Mouse (Mus musculus) embryonic facial prominence, embryonic 14.5 days (tissue): ENCODE data around the gene Tulp2. TPM values are rescaled to one million over a fixed set of nuclear protein-coding genes. Genes with fewer than 3 reads are reported as not detected.
"Not testable (repeated sequence)": the region's sequence is repeated elsewhere in the genome, so short reads cannot be mapped to it uniquely, and the experiment has no call there.

ENCODE experiments used
- ATAC-seq: fragments of 200-750 bp; cut with Nextera tagmentation; 2 replicates; pipeline ENCODE4 v1.8.0; 2017; ENCODE audit warnings: low read depth, moderate number of reproducible peaks, moderate TSS enrichment
- DNase-seq: peaks from one replicate; pipeline ENCODE4 v3.0.0-alpha.2; 2015; ENCODE audit warnings: low spot score
- H3K27ac ChIP-seq: fragments of 300-500 bp; sonication (generic); replicated peaks from 2 replicates; pipeline ENCODE4 v1.5.1; 2014; ENCODE audit warnings: low read depth, mild to moderate bottlenecking, low read length, moderate library complexity
- H3K27me3 ChIP-seq: fragments of 300-500 bp; sonication (generic); replicated peaks from 2 replicates; pipeline ENCODE4 v1.6.1; 2014; ENCODE audit warnings: low read length; ENCODE audit not compliant: control insufficient read depth, insufficient read depth
- H3K36me3 ChIP-seq: fragments of 300-500 bp; sonication (generic); 2 replicates; pipeline ENCODE4 v1.6.1; 2014; ENCODE audit warnings: low read length, mixed read lengths; ENCODE audit not compliant: control insufficient read depth, insufficient read depth
- H3K4me1 ChIP-seq: fragments of 300-500 bp; sonication (generic); 2 replicates; pipeline ENCODE4 v1.6.1; 2014; ENCODE audit warnings: antibody characterized with exemption, low read length; ENCODE audit not compliant: control insufficient read depth, insufficient read depth
- H3K4me2 ChIP-seq: fragments of 300-500 bp; sonication (generic); 2 replicates; pipeline ENCODE4 v1.6.1; 2014; ENCODE audit warnings: low read depth, mild to moderate bottlenecking, low read length, moderate library complexity, mixed read lengths
- H3K4me3 ChIP-seq: fragments of 300-500 bp; sonication (generic); 2 replicates; pipeline ENCODE4 v1.5.1; 2014; ENCODE audit warnings: low read depth, mild to moderate bottlenecking, low read length
- H3K9ac ChIP-seq: fragments of 300-500 bp; sonication (generic); 2 replicates; pipeline ENCODE4 v1.6.1; 2014; ENCODE audit warnings: low read depth, mild to moderate bottlenecking, low read length, moderate library complexity, mixed read lengths
- H3K9me3 ChIP-seq: fragments of 300-500 bp; sonication (generic); 2 replicates; pipeline ENCODE4 v1.6.1; 2016; ENCODE audit warnings: low read length; ENCODE audit not compliant: control insufficient read depth
- WGBS: fragments of 180-500 bp; shearing (Covaris S2); extraction: QIAGEN DNeasy Blood & Tissue Kit; methylation state at CpG from one replicate; pipeline ENCODE4 v1.1.7; 2014; 5-methylcytosine and 5-hydroxymethylcytosine counted together
- polyA plus RNA-seq: library from polyadenylated mRNA; unstranded; fragments of >200 nt; fragmentation: Nextera tagmentation; extraction: Ambion mirVana; gene quantifications from 2 replicates; pipeline ENCODE4 v1.2.1, GENCODE M21; 2014

Gene Tulp2
- polyA plus RNA-seq, 1 experiment from 2014 or later: 1.2 TPM

GRCm38 (mm10) chr7:45462868-45463267 is 18.8 kb upstream of the Tulp2 start:
- not testable (repeated sequence) for H3K9ac ChIP-seq, ATAC-seq, H3K27me3 ChIP-seq, H3K4me2 ChIP-seq, DNase-seq, H3K27ac ChIP-seq, H3K4me3 ChIP-seq, H3K9me3 ChIP-seq
- 80% methylated on average over 4 of the region's 4 CpGs for WGBS
- Histone ChIP-seq H3K36me3 (peaks cover 50% of the 10 kb centered on the region), H3K4me1 (peaks cover 26% of the 10 kb centered on the region)

GRCm38 (mm10) chr7:45463987-45464778 is 17.5 kb upstream of the Tulp2 start:
- ATAC-seq (no peak), DNase-seq (no peak)
- WGBS: 92% methylated on average over 7 of the region's 7 CpGs
- Histone ChIP-seq H3K27me3 (no peaks in the 10 kb centered on the region), H3K4me2 (no peak overlapping the region), H3K4me1 (peaks cover 22% of the 10 kb centered on the region), H3K27ac (no peak overlapping the region), H3K4me3 (no peak overlapping the region), H3K9ac (no peak overlapping the region), H3K36me3 (peaks cover 42% of the 10 kb centered on the region), H3K9me3 (no peaks in the 10 kb centered on the region)

- 94% methylated on average over 12 of the region's 12 CpGs for WGBS
- ATAC-seq (no peak), DNase-seq (no peak)
- H3K4me1 ChIP-seq: peaks cover 22% of the 10 kb centered on the region
- H3K9me3 ChIP-seq: no peaks in the 10 kb centered on the region
- 0 out of 2 replicates have a peak overlapping the region, but pooled peaks have one; percentile 90 for H3K4me3 ChIP-seq
- peaks cover 42% of the 10 kb centered on the region for H3K36me3 ChIP-seq
- no peak overlapping the region for H3K27ac ChIP-seq
- no peak overlapping the region for H3K9ac ChIP-seq
- 0 out of 2 replicates have a peak overlapping the region, but pooled peaks have one; percentile 78 for H3K4me2 ChIP-seq
- H3K27me3 ChIP-seq: no peaks in the 10 kb centered on the region
Measured at GRCm38 (mm10) chr7:45465112-45465511, 16.6 kb upstream of the Tulp2 start.

DNA sequence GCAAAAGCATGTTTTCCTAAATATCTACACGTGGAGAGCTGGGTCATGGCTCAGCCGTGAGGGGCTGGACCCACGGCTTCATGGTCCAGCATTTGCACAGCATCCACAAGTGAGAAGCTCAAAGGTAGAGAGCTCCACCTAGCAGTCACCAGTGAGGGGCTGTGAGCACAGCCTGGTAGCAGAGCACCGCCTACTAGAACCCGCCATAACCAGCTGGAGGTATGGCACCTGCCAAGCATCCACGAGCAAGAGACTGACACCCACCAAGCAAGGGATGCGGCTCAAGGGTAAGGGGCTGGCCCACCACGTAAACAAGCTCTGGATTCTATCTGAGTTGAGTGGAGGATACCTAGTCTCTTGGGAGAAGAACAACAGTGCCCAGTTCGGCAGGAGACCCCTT is 16.1 kb upstream of the Tulp2 start:
- Histone ChIP-seq H3K4me1 (peaks cover 17% of the 10 kb centered on the region), H3K9me3 (no peaks in the 10 kb centered on the region), H3K27me3 (no peaks in the 10 kb centered on the region), H3K27ac (no peak overlapping the region), H3K4me2 (peak overlapping the region; percentile 78), H3K9ac (peak overlapping the region; percentile 88), H3K4me3 (peak overlapping the region; percentile 90), H3K36me3 (peaks cover 42% of the 10 kb centered on the region)
- ATAC-seq (no peak), DNase-seq (no peak)
- 83% methylated on average over 9 of the region's 9 CpGs for WGBS

- Histone ChIP-seq H3K36me3 (peaks cover 37% of the 10 kb centered on the region), H3K27ac (no peak within 1 kb of the TSS), H3K4me1 (peaks cover 11% of the 10 kb centered on the region), H3K9ac (peak within 1 kb of the TSS; percentile 88), H3K4me2 (peak within 1 kb of the TSS; percentile 78), H3K4me3 (peak within 1 kb of the TSS; percentile 90), H3K9me3 (no peaks in the 10 kb centered on the region), H3K27me3 (no peaks in the 10 kb centered on the region)
- DNase-seq (peak; percentile 99), ATAC-seq (peak; percentile 72)
- WGBS: 2% methylated on average over 20 of the region's 58 CpGs
Measured at GRCm38 (mm10) chr7:45466283-45467089, 15.2 kb upstream of the Tulp2 start, which contains the start of gene Bax. Gene Bax, minus strand, starts transcription at chr7:45466898.

GRCm38 (mm10) chr7:45467090-45467670 is 14.5 kb upstream of the Tulp2 start:
- Histone ChIP-seq H3K27ac (no peak overlapping the region), H3K9ac (peak overlapping the region; percentile 88), H3K27me3 (no peaks in the 10 kb centered on the region), H3K36me3 (peaks cover 30% of the 10 kb centered on the region), H3K4me2 (peak overlapping the region; percentile 78), H3K4me3 (peak overlapping the region; percentile 90), H3K4me1 (peaks cover 7% of the 10 kb centered on the region), H3K9me3 (no peaks in the 10 kb centered on the region)
- DNase-seq: peak; percentile 68
- WGBS: 32% methylated on average over 7 of the region's 7 CpGs
- ATAC-seq: peak; percentile 23; the same call in 1 of the 2 replicates

GRCm38 (mm10) chr7:45470869-45471268 is 10.8 kb upstream of the Tulp2 start:
- Histone ChIP-seq H3K4me2 (no peak overlapping the region), H3K4me1 (peaks cover 2% of the 10 kb centered on the region), H3K27me3 (no peaks in the 10 kb centered on the region), H3K9ac (no peak overlapping the region), H3K27ac (no peak overlapping the region), H3K36me3 (no peaks in the 10 kb centered on the region), H3K4me3 (no peak overlapping the region), H3K9me3 (no peaks in the 10 kb centered on the region)
- 5% methylated on average over 3 of the region's 3 CpGs for WGBS
- DNase-seq (peak; percentile 88), ATAC-seq (0 out of 2 replicates have a peak, but pooled peaks have one; percentile 19)

- Histone ChIP-seq H3K27ac (no peak overlapping the region), H3K27me3 (no peaks in the 10 kb centered on the region), H3K36me3 (no peaks in the 10 kb centered on the region), H3K4me1 (no peaks in the 10 kb centered on the region), H3K9ac (0 out of 2 replicates have a peak overlapping the region, but pooled peaks have one; percentile 45), H3K9me3 (no peaks in the 10 kb centered on the region), H3K4me2 (peak overlapping the region; percentile 38), H3K4me3 (peak overlapping the region; percentile 21; the same call in 1 of the 2 replicates)
- no peak for ATAC-seq
- WGBS: 64% methylated on average over 16 of the region's 16 CpGs
- no peak for DNase-seq
Measured at GRCm38 (mm10) chr7:45475291-45475969, 6.2 kb upstream of the Tulp2 start.
